Mouse (Mus musculus): Measurements from ENCODE around the gene Sigirr.

DNA sequence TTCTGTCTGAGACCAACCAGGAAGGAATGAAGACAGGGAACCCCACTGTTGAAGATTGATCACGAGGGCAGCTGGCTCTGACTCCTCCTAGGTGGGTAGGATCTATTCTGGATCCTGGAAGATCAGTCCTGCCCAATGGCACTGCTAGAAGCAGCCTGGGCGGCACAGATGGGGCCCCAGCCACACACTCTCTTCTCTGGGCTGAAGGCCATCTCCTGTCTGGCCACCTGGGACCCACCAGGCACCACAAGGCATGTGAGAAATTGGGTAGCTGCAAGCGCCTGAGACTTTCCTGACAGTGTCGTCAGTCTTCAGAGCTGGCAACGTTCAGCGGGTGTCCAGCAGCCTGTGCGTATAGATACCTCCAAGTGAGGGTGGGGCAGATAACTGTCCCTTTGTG, 37.8 kb downstream of the Sigirr start:
- TF ChIP-seq HCFC1 (IDR thresholded peaks at IDR 0.05; ENCODE audit: low read depth, low read length) (no peak), UBTF (IDR thresholded peaks at IDR 0.05; ENCODE audit: borderline replicate concordance, insufficient read depth, low read depth, low read length) (no peak), EP300 (IDR thresholded peaks at IDR 0.05; ENCODE audit: low read depth in 1 of 2, low read length in 2 of 2) (no peak), CTCF (IDR thresholded peaks at IDR 0.05 in 2 of 3, conservative IDR thresholded peaks at IDR 0.05 in 1 of 3; ENCODE audit: control insufficient read depth in 1 of 3, insufficient read depth in 1 of 3, low read depth in 2 of 3, low read length in 3 of 3, poor library complexity in 1 of 3, severe bottlenecking in 1 of 3) (no peak), POLR2A (IDR thresholded peaks at IDR 0.05; ENCODE audit: control insufficient read depth in 1 of 2, insufficient read depth in 1 of 2, low read depth in 1 of 2, low read length in 2 of 2, poor library complexity in 1 of 2) (no peak), ZMIZ1 (IDR thresholded peaks at IDR 0.05; ENCODE audit: low read depth, low read length) (no peak), KAT2A (conservative IDR thresholded peaks at IDR 0.05; ENCODE audit: low read depth, low read length) (no peak)
